Mouse (Mus musculus): ENCODE measurements at regions not wholly inside any gene's neighbourhood (a gene's known extent, or its start where the extent isn't known, plus 50 kb on each side); places are given as distances from the start of the nearest gene placed in this dataset.

DNA sequence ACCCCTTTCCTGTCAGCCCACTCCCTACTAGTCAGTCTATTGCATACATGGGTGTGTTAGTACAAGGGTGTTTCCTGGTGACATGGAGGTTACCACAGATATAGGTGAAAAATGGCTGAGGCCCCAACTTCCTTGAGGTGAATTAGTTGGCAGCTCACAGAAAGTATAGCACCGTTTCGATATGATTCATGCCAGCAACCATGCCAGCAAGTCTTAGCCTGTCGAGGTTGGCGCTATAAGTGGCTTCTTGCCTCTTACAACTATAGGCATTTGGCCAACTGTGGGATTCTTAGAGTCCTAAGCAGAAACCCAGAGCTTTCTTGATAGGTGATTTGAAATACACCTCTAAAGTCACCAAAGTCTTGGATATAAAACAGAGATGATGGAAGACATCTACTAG, 85.3 kb upstream of the Hs3st1 start:
- TF ChIP-seq CTCF (IDR thresholded peaks at IDR 0.05; ENCODE audit: low read depth) (no peak), EP300 (IDR thresholded peaks at IDR 0.05; ENCODE audit: low read depth) (no peak)

Measured in liver, postnatal 0 days (tissue).